10 mouse cellular contexts compared by ENCODE assay signal in genomic region chr11:103026901-103027300, GRCm38 (mm10). TPM values are rescaled to one million over a fixed set of nuclear protein-coding genes. Genes with fewer than 3 reads are reported as not detected.
DNase-seq lines count a peak whose midpoint lies in the region; ATAC-seq and TF ChIP-seq lines count a peak whose summit lies in the region.
"Had no signal": no experiment of that assay in that cellular context is flagged by ENCODE, and none has a peak within 500 bp of the region (broad histone marks: within the 10 kb centered on the region; RNA-seq: fewer than 3 reads in every experiment).

No protein-coding gene starts in this region.

- H3K9me3 ChIP-seq in hindbrain, embryonic 10.5 days = no peaks in the 10 kb centered on the region
- H3K9me3 ChIP-seq in hindbrain, postnatal 0 days (ENCODE audit: low read length) = no peaks in the 10 kb centered on the region
- no peaks in the 10 kb centered on the region for H3K9me3 ChIP-seq in embryonic facial prominence, embryonic 10.5 days
- H3K9me3 ChIP-seq in limb, embryonic 14.5 days (ENCODE audit: control insufficient read depth, low read length) = no peaks in the 10 kb centered on the region

- H3K9ac ChIP-seq in hindbrain, postnatal 0 days (replicated peaks; ENCODE audit: low read length) = no peak overlapping the region
- peak overlapping the region; percentile 72; the same call in 1 of the 2 replicates for H3K9ac ChIP-seq in limb, embryonic 14.5 days (ENCODE audit: low read depth, low read length, severe bottlenecking)

- peaks cover 27% of the 10 kb centered on the region for H3K4me1 ChIP-seq in hindbrain, embryonic 10.5 days (replicated peaks)
- H3K4me1 ChIP-seq in hindbrain, postnatal 0 days (ENCODE audit: insufficient read depth, low read length) = peaks cover 9% of the 10 kb centered on the region
- peaks cover 18% of the 10 kb centered on the region for H3K4me1 ChIP-seq in embryonic facial prominence, embryonic 10.5 days
- peaks cover 12% of the 10 kb centered on the region for H3K4me1 ChIP-seq in limb, embryonic 14.5 days (ENCODE audit: control insufficient read depth, insufficient read depth, low read length)

- no peak for TF ChIP-seq POLR2A in limb, embryonic 14.5 days (IDR thresholded peaks at IDR 0.05; ENCODE audit: borderline replicate concordance, extremely low read depth, insufficient read depth, insufficient read length)

- no peak for ATAC-seq in hindbrain, postnatal 0 days
- ATAC-seq in limb, embryonic 14.5 days (ENCODE audit: low FRiP score, low read depth) = no peak
- ATAC-seq in frontal cortex, adult (ENCODE audit: low TSS enrichment) = no peak
- ATAC-seq: Patski had no signal

- H3K27me3 ChIP-seq in hindbrain, embryonic 10.5 days (ENCODE audit: insufficient read depth, poor library complexity, severe bottlenecking) = no peaks in the 10 kb centered on the region
- no peaks in the 10 kb centered on the region for H3K27me3 ChIP-seq in hindbrain, postnatal 0 days (ENCODE audit: insufficient read depth, low read length)
- no peaks in the 10 kb centered on the region for H3K27me3 ChIP-seq in embryonic facial prominence, embryonic 10.5 days (replicated peaks; ENCODE audit: low read depth, poor library complexity, severe bottlenecking)
- H3K27me3 ChIP-seq in limb, embryonic 14.5 days (ENCODE audit: control insufficient read depth, insufficient read depth, low read length) = no peaks in the 10 kb centered on the region
- H3K27me3 ChIP-seq: Patski had no signal

- no peak for TF ChIP-seq CTCF in hindbrain, postnatal 0 days (IDR thresholded peaks at IDR 0.05; ENCODE audit: low read depth)

- no peak overlapping the region for H3K4me2 ChIP-seq in hindbrain, postnatal 0 days (ENCODE audit: low read depth, low read length)
- peak overlapping the region; percentile 63 for H3K4me2 ChIP-seq in limb, embryonic 14.5 days (replicated peaks; ENCODE audit: low read depth, low read length, severe bottlenecking)

- H3K4me3 ChIP-seq in hindbrain, embryonic 10.5 days = peak overlapping the region; percentile 80; the same call in 1 of the 2 replicates
- H3K4me3 ChIP-seq in hindbrain, postnatal 0 days (ENCODE audit: low read length) = no peak overlapping the region
- H3K4me3 ChIP-seq in embryonic facial prominence, embryonic 10.5 days = peak overlapping the region; percentile 68
- H3K4me3 ChIP-seq in limb, embryonic 14.5 days (replicated peaks; ENCODE audit: low read length) = peak overlapping the region; percentile 77

- peaks cover 31% of the 10 kb centered on the region for H3K36me3 ChIP-seq in hindbrain, embryonic 10.5 days
- no peaks in the 10 kb centered on the region for H3K36me3 ChIP-seq in hindbrain, postnatal 0 days (ENCODE audit: insufficient read depth, low read length)
- peaks cover 45% of the 10 kb centered on the region for H3K36me3 ChIP-seq in embryonic facial prominence, embryonic 10.5 days (replicated peaks)
- H3K36me3 ChIP-seq in limb, embryonic 14.5 days (ENCODE audit: control insufficient read depth, insufficient read depth, low read length) = peaks cover 17% of the 10 kb centered on the region; the same call in 1 of the 2 replicates

- 93% methylated on average over 3 of the region's 3 CpGs for WGBS in hindbrain, embryonic 10.5 days
- 88% methylated on average over 3 of the region's 3 CpGs for WGBS in hindbrain, postnatal 0 days
- 88% methylated on average over 3 of the region's 3 CpGs for WGBS in embryonic facial prominence, embryonic 10.5 days
- 81% methylated on average over 3 of the region's 3 CpGs for WGBS in limb, embryonic 14.5 days

- H3K27ac ChIP-seq in hindbrain, embryonic 10.5 days = 0 out of 2 replicates have a peak overlapping the region, but pooled peaks have one; percentile 94
- no peak overlapping the region for H3K27ac ChIP-seq in hindbrain, postnatal 0 days
- H3K27ac ChIP-seq in embryonic facial prominence, embryonic 10.5 days (replicated peaks) = no peak overlapping the region
- no peak overlapping the region for H3K27ac ChIP-seq in limb, embryonic 14.5 days (replicated peaks; ENCODE audit: low read depth, low read length)

- no peak for DNase-seq in hindbrain, embryonic 10.5 days (ENCODE audit: low spot score)
- no peak for DNase-seq in hindbrain, postnatal 0 days (ENCODE audit: low spot score)
- DNase-seq in 416B (ENCODE audit: low read depth) = peak; percentile 56
- no peak for DNase-seq in embryonic facial prominence, embryonic 10.5 days (ENCODE audit: low spot score)
- no peak for DNase-seq in limb, embryonic 14.5 days (ENCODE audit: low spot score)
- no peak for DNase-seq in ovary, postnatal 36 days (ENCODE audit: low spot score)
- DNase-seq in left cerebral cortex, adult 8-10 months (ENCODE audit: low spot score in 2 of 2) = no peak
- DNase-seq: cerebellum, adult 9-11 months had no signal

RNA-seq across cellular contexts. Expression of gene Nmt1, which starts 1.1 kb away (rescaled TPM):
- 47.1 and 55.6 TPM in 2 replicates for polyA plus RNA-seq in hindbrain, embryonic 10.5 days (2016; fragmentation: Nextera tagmentation; extraction: Ambion mirVana)
- total RNA-seq in hindbrain, postnatal 0 days (2014; rRNA removed) = 61.0 and 71.5 TPM in 2 replicates
- 39.8 and 45.3 TPM in 2 replicates for polyA plus RNA-seq in hindbrain, postnatal 0 days (2015; fragmentation: Nextera tagmentation; extraction: Ambion mirVana)
- polyA plus RNA-seq in embryonic facial prominence, embryonic 10.5 days (2016; fragmentation: Nextera tagmentation; extraction: Ambion mirVana) = 63.2 and 66.0 TPM in 2 replicates
- polyA plus RNA-seq in limb, embryonic 14.5 days (2012; rRNA removed) = 45.9 and 48.9 TPM in 2 replicates
- 50.2 and 53.9 TPM in 2 replicates for polyA plus RNA-seq in limb, embryonic 14.5 days (2014; fragmentation: Nextera tagmentation; extraction: Ambion mirVana)
- total RNA-seq in left cerebral cortex, adult 8-10 months (2022) = 100 to 1,000 TPM; 124 to 149 (median 129) TPM

RNA-seq across cellular contexts. Expression of gene Dcakd, which starts 1.2 kb away (rescaled TPM):
- 272 and 276 TPM in 2 replicates for polyA plus RNA-seq in hindbrain, embryonic 10.5 days (2016; fragmentation: Nextera tagmentation; extraction: Ambion mirVana)
- 176 and 187 TPM in 2 replicates for total RNA-seq in hindbrain, postnatal 0 days (2014; rRNA removed)
- polyA plus RNA-seq in hindbrain, postnatal 0 days (2015; fragmentation: Nextera tagmentation; extraction: Ambion mirVana) = 138 and 149 TPM in 2 replicates
- 304 and 308 TPM in 2 replicates for polyA plus RNA-seq in embryonic facial prominence, embryonic 10.5 days (2016; fragmentation: Nextera tagmentation; extraction: Ambion mirVana)
- 182 and 259 TPM in 2 replicates for polyA plus RNA-seq in limb, embryonic 14.5 days (2012; rRNA removed)
- 173 and 185 TPM in 2 replicates for polyA plus RNA-seq in limb, embryonic 14.5 days (2014; fragmentation: Nextera tagmentation; extraction: Ambion mirVana)
- 10 to 100 TPM; 36.7 to 45.3 (median 40.8) TPM for total RNA-seq in left cerebral cortex, adult 8-10 months (2022)
